Mouse (Mus musculus) liver, adult 2 months (tissue): ENCODE results near the gene Add2.

ENCODE experiments used
- CTCF ChIP-seq: fragments of 200-500 bp; IDR thresholded peaks from 2 replicates; pipeline ENCODE4 v1.5.1; 2011; ENCODE audit warnings: low read depth, low read length, control low read depth
- POLR2A ChIP-seq: fragments of 200-500 bp; IDR thresholded peaks from 2 replicates; pipeline ENCODE4 v1.6.1; 2011; ENCODE audit warnings: low read length, control low read depth; ENCODE audit not compliant: insufficient read depth; ENCODE audit errors: extremely low read depth

DNA sequence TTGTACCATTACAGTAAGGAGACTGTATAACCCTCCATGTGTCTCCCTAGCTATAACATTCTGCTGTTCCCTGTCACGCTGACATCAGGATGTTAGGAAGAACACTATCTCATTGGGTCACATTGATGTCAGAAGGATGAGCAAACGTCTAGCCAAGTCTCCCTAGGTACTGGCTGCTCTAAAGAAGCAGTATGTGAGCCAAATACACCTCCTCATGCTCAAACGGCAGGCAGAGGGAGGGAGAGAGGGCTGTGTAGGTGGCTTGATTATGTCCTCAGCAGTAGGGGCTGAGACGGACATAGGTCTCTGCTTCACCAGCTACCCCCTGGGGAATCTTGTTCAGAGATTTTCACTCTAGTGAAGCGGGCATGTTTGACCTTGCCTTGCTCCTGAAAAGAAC, 38.7 kb downstream of the Add2 start:
- no peak for TF ChIP-seq CTCF
- TF ChIP-seq POLR2A: no peak
